Mouse (Mus musculus) limb, embryonic 12.5 days (tissue): ENCODE measurements around the gene Cacnb2. TPM values are rescaled to one million over a fixed set of nuclear protein-coding genes. Genes with fewer than 3 reads are reported as not detected.

ENCODE experiments used
- ATAC-seq: fragments of 200-750 bp; cut with Nextera tagmentation; 2 replicates; pipeline ENCODE4 v1.8.0; 2017; ENCODE audit warnings: low read depth, moderate TSS enrichment; ENCODE audit not compliant: insufficient number of reproducible peaks, insufficient read depth, low FRiP score, low TSS enrichment
- H3K27ac ChIP-seq: fragments of 300-500 bp; sonication (generic); 2 replicates; pipeline ENCODE4 v1.5.1; 2016; ENCODE audit warnings: mild to moderate bottlenecking, moderate library complexity
- H3K27me3 ChIP-seq: fragments of 300-500 bp; sonication (generic); 2 replicates; pipeline ENCODE4 v1.6.1; 2016; ENCODE audit warnings: mild to moderate bottlenecking, moderate library complexity
- H3K36me3 ChIP-seq: fragments of 300-500 bp; sonication (generic); 2 replicates; pipeline ENCODE4 v1.6.1; 2016; ENCODE audit warnings: mild to moderate bottlenecking, moderate library complexity
- H3K4me1 ChIP-seq: fragments of 300-500 bp; sonication (generic); replicated peaks from 2 replicates; pipeline ENCODE4 v1.6.1; 2016
- H3K4me2 ChIP-seq: fragments of 300-500 bp; sonication (generic); 2 replicates; pipeline ENCODE4 v1.6.1; 2016; ENCODE audit warnings: mild to moderate bottlenecking, moderate library complexity
- H3K4me3 ChIP-seq: fragments of 300-500 bp; sonication (generic); replicated peaks from 2 replicates; pipeline ENCODE4 v1.5.1; 2016; ENCODE audit warnings: mild to moderate bottlenecking
- H3K9ac ChIP-seq: fragments of 300-500 bp; sonication (generic); replicated peaks from 2 replicates; pipeline ENCODE4 v1.6.1; 2016; ENCODE audit warnings: mild to moderate bottlenecking, moderate library complexity
- H3K9me3 ChIP-seq: fragments of 300-500 bp; sonication (generic); 2 replicates; pipeline ENCODE4 v1.6.1; 2016; ENCODE audit warnings: mild to moderate bottlenecking, moderate library complexity
- WGBS: fragments of 180-500 bp; shearing (Covaris S2); methylation state at CpG from one replicate; pipeline ENCODE4 v1.1.7; 2016; 5-methylcytosine and 5-hydroxymethylcytosine counted together
- polyA plus RNA-seq: library from polyadenylated mRNA; unstranded; fragments of >200 nt; fragmentation: Nextera tagmentation; extraction: Ambion mirVana; gene quantifications from 2 replicates; pipeline ENCODE4 v1.2.1, GENCODE M21; 2016

Gene Cacnb2
- polyA plus RNA-seq, 1 experiment from 2014 or later: 3.0 TPM

DNA sequence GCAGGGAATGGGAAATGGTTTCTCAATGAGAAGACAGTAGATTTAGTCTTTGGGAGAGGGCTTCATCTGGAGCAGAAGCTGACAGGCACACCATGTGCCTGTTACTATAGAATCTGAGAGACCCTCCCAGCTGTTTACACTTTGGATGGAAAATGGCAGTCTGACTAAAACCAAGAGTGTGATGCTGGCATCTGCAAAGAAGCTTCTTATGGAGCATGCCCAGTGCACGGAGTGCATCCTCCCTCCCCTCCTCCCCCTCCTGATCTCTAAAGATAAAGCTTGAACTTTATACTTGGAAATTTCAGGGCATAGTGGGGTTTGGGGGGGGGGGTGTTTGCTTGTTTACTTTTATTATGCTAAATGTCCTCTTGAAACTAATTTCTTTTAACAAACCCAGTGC is 270.2 kb downstream of the Cacnb2 start:
- whole genome bisulfite sequencing: 75% methylated on average over 1 of the region's 1 CpGs
- no peak overlapping the region; the same call in 1 of the 2 replicates for H3K4me2 ChIP-seq

DNA sequence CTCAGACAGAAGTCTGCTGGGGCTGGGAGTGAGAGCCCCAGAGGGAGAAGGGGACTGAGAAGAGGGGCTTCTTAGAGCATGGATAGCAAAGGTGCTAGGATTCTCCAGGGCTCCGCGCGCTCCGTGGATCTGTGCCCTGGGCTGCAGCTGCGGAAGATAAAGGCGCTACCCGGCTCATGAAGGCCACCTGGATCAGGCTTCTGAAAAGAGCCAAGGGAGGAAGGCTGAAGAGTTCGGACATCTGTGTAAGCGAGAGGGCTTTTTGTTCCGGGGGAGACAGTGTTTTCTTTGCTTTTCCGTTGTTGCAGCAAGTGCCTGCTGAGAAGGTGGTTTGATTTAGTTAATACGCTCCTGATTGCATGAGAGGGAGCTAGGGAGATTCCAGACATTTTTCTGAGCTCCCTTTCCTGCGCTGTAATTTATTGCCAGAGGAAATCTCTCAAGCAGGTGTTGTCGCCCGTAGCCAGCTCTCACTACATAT is 270.9 kb downstream of the Cacnb2 start:
- H3K36me3 ChIP-seq: no peaks in the 10 kb centered on the region
- no peak overlapping the region for H3K9ac ChIP-seq
- peaks cover 3% of the 10 kb centered on the region; the same call in 1 of the 2 replicates for H3K4me1 ChIP-seq
- H3K4me3 ChIP-seq: no peak overlapping the region
- peak overlapping the region; percentile 54; the same call in 1 of the 2 replicates for H3K27ac ChIP-seq
- peak overlapping the region; percentile 47 for H3K4me2 ChIP-seq
- 0 out of 2 replicates have a peak, but pooled peaks have one; percentile 37 for ATAC-seq
- H3K27me3 ChIP-seq: no peaks in the 10 kb centered on the region
- WGBS: 20% methylated on average over 15 of the region's 15 CpGs
- no peaks in the 10 kb centered on the region for H3K9me3 ChIP-seq

More for the DNA sequence above, 270.2 kb downstream of the Cacnb2 start:
- H3K4me1 ChIP-seq: peaks cover 3% of the 10 kb centered on the region; the same call in 1 of the 2 replicates
- no peaks in the 10 kb centered on the region for H3K36me3 ChIP-seq
- H3K4me3 ChIP-seq: no peak overlapping the region
- no peaks in the 10 kb centered on the region for H3K9me3 ChIP-seq
- ATAC-seq: no peak
- H3K27ac ChIP-seq: no peak overlapping the region
- no peaks in the 10 kb centered on the region for H3K27me3 ChIP-seq
- no peak overlapping the region for H3K9ac ChIP-seq

DNA sequence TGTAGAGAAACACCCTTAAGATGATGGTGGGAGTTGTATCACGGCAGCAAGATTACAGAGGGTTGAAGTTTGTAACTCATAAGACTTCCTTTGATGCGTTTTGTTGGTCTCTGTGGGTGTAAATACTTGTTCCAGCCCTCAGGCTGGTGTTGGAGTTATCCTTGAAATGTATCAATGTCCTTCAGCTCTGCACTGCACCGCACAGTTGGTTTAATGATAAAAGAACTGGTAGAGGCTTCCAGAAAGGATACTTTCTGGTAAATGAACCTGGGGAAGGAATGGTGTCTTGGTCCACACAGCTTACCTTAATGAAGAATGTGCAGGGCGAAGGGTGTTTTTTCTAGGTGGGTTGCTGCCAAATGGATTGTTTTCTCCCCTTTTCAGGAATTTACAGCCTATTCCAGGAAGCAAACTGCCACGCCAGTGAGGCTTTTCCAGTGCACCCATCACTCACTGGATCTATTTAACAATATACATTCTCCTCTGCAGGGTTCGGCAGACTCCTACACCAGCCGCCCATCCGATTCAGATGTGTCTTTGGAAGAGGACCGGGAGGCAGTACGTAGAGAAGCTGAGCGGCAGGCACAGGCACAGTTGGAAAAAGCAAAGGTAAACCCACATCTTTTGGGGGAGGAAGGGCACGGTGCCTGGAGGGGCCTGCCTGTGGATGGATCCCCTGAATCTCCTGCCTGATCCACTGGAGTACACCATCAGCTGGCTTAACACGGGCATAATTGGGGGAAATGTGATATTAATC is 271.6 kb downstream of the Cacnb2 start:
- peak overlapping the region; percentile 47 for H3K4me2 ChIP-seq
- no peak overlapping the region for H3K4me3 ChIP-seq
- peaks cover 3% of the 10 kb centered on the region; the same call in 1 of the 2 replicates for H3K4me1 ChIP-seq

DNA sequence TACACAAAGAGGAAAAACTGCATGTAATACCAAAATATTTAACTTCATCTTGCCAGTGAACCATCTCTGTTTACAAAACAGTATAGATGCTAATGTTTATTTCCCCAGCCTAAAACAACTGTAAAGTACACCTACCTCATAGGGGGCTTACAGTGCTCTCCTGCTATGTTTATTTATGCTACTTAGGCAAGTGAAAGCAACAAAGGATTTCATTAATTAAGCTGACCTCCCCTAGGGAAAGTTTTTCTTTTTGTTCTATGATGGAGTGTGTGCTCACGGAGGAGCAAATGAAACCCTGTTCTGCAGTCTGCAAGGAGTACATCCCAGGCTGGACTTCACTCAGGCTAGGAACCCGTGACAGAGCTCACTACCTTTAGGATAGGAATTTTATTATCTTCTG is 272.2 kb downstream of the Cacnb2 start:
- H3K27me3 ChIP-seq: no peaks in the 10 kb centered on the region
- peaks cover 3% of the 10 kb centered on the region; the same call in 1 of the 2 replicates for H3K4me1 ChIP-seq
- H3K27ac ChIP-seq: no peak overlapping the region
- H3K36me3 ChIP-seq: no peaks in the 10 kb centered on the region
- WGBS: 52% methylated on average over 2 of the region's 2 CpGs
- no peaks in the 10 kb centered on the region for H3K9me3 ChIP-seq
- no peak overlapping the region for H3K4me2 ChIP-seq
- no peak for ATAC-seq
- H3K4me3 ChIP-seq: no peak overlapping the region
- H3K9ac ChIP-seq: no peak overlapping the region

More for the DNA sequence above, 271.6 kb downstream of the Cacnb2 start:
- ATAC-seq: no peak
- Histone ChIP-seq H3K9me3 (no peaks in the 10 kb centered on the region), H3K9ac (no peak overlapping the region), H3K27ac (no peak overlapping the region), H3K36me3 (no peaks in the 10 kb centered on the region), H3K27me3 (no peaks in the 10 kb centered on the region)
- WGBS: 54% methylated on average over 13 of the region's 13 CpGs

DNA sequence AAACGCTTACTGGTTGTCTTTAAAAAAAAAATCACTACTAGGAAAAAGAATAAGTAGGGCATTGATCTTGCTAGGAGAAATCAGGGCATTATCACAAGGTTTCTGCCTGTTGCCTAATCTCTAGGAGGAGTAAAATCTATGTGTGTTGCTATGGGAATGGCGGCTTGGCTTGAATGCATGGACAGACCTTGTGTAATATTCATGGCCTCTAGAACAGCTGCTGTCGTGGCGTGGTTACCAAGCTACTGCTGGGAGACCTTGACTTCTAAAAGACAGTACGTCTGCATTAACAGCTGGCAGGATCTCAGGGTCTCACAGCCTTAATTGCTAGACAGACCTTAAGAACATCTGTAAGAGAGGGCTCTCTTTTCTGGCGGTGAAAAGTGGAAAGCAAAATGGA is 272.7 kb downstream of the Cacnb2 start:
- H3K4me3 ChIP-seq: no peak overlapping the region
- no peak overlapping the region for H3K9ac ChIP-seq
- H3K9me3 ChIP-seq: no peaks in the 10 kb centered on the region
- H3K27me3 ChIP-seq: no peaks in the 10 kb centered on the region
- no peak for ATAC-seq
- 75% methylated on average over 6 of the region's 6 CpGs for WGBS
- H3K36me3 ChIP-seq: no peaks in the 10 kb centered on the region
- H3K4me2 ChIP-seq: no peak overlapping the region
- no peak overlapping the region for H3K27ac ChIP-seq
- peaks cover 3% of the 10 kb centered on the region; the same call in 1 of the 2 replicates for H3K4me1 ChIP-seq

DNA sequence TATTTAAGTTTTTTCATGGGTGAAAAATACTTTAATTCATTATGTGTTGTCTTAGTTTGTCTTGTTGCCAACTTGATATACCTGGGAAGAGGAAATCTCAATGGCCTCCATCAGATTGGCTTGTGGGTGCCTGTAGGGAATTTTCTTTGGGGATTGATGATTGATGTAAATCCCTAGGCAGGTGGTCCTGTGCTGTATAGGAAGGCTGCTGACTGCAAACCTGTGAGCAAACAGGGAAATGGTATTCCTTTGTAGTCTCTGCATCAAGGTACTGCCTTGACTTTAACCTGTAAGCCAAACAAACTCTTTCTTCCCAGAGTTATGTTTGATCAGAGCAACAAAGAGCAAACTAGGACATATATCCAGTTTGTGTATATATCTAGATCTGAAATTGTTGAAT is 276.1 kb downstream of the Cacnb2 start:
- Histone ChIP-seq H3K9me3 (no peaks in the 10 kb centered on the region), H3K4me3 (no peak overlapping the region), H3K4me2 (no peak overlapping the region), H3K36me3 (no peaks in the 10 kb centered on the region), H3K27ac (no peak overlapping the region), H3K27me3 (no peaks in the 10 kb centered on the region), H3K9ac (no peak overlapping the region), H3K4me1 (peaks cover 3% of the 10 kb centered on the region; the same call in 1 of the 2 replicates)
- no peak for ATAC-seq

DNA sequence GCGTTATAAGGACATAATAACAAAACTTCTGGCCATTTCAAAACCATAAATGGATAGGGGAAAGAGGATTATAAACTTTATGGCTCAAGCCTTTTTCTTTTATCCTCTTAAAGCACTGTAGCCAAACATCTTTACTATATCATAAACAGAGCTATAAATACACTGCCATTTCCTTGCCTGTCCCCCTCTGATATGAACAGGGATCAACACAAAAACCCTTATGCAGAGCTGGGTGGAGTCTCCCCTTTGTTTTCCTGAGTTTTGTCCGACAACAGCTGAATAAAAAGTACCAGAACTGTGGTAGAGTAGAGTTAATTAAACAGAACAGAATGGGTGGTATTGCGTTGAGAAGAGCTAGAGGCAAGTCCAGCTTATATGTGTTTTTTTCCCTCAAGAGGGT is 280.6 kb downstream of the Cacnb2 start:
- 61% methylated on average over 3 of the region's 3 CpGs for WGBS
- ATAC-seq: no peak
- no peak overlapping the region for H3K4me3 ChIP-seq
- H3K9ac ChIP-seq: no peak overlapping the region
- no peaks in the 10 kb centered on the region for H3K27me3 ChIP-seq
- no peak overlapping the region for H3K27ac ChIP-seq
- no peaks in the 10 kb centered on the region for H3K36me3 ChIP-seq
- H3K4me1 ChIP-seq: 0 out of 2 replicates have a peak, but pooled peaks cover 3% of the 10 kb centered on the region
- H3K4me2 ChIP-seq: no peak overlapping the region
- no peaks in the 10 kb centered on the region for H3K9me3 ChIP-seq

DNA sequence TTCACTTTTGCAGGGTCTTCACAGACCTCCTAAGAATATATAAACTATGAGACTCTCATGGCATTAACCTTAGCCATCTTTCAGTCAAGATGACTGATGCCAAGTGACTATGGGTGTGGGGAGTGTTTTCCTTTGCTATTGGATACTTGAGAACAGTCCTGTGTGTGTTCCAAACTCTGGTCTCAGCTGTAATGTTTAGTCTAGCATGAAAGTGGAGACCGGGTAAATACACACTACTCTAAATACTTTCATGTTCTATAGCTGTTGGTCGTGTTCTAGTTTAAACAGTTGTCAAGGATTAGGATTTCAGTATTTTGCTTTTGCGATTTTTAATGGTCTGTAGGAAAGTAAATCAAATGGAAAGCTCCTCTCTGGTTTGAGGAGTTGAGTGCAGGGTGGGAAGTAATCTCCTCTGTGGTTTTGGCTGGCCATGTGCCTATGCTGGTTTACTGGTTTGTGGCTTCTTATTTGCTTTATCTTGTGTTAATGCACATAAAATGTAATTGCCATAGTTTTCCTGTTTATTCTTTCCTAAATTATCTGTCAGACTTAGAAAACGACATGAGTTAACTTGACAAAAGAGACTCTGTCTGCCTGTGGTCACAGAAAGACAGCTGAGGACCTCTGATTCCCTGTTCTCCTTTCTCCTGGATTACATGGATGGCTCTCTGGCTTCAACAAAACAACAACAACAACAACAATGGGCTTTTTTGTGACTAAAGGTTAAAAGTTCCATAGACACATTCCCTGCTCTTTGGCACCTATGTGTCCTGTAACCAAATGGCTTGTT is 285.7 kb downstream of the Cacnb2 start:
- H3K36me3 ChIP-seq: no peaks in the 10 kb centered on the region
- WGBS: 59% methylated on average over 4 of the region's 4 CpGs
- H3K4me2 ChIP-seq: no peak overlapping the region
- no peaks in the 10 kb centered on the region for H3K27me3 ChIP-seq
- no peak overlapping the region for H3K27ac ChIP-seq
- no peaks in the 10 kb centered on the region for H3K9me3 ChIP-seq
- no peak overlapping the region for H3K4me3 ChIP-seq
- H3K9ac ChIP-seq: no peak overlapping the region
- H3K4me1 ChIP-seq: 0 out of 2 replicates have a peak, but pooled peaks cover under 1% of the 10 kb centered on the region
- no peak for ATAC-seq

DNA sequence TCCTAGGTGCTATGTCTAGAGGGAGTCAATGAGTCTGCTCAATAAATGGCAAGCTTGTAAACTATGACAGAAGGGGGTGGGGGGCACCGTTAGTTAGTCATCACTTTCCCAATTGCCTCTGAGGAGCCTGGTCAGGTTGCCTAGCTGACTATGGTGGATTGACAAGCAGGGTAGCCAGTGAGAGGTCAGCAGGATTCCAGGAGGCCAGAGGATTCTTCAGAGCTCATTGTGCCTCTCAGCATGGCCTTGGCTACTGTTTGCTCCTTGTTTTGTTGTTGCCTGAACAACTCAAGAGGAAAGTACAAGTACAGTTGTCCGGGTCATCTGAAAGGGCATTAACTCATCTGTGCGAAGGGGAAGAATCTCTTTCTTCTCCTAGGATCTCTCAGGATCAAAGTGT is 300.9 kb downstream of the Cacnb2 start:
- H3K27me3 ChIP-seq: no peaks in the 10 kb centered on the region
- no peak overlapping the region for H3K9ac ChIP-seq
- H3K4me1 ChIP-seq: peaks cover 7% of the 10 kb centered on the region
- no peak overlapping the region for H3K27ac ChIP-seq
- no peak overlapping the region for H3K4me2 ChIP-seq
- no peak overlapping the region for H3K4me3 ChIP-seq
- no peaks in the 10 kb centered on the region for H3K9me3 ChIP-seq
- no peaks in the 10 kb centered on the region for H3K36me3 ChIP-seq
- no peak for ATAC-seq
- 70% methylated on average over 3 of the region's 3 CpGs for WGBS

DNA sequence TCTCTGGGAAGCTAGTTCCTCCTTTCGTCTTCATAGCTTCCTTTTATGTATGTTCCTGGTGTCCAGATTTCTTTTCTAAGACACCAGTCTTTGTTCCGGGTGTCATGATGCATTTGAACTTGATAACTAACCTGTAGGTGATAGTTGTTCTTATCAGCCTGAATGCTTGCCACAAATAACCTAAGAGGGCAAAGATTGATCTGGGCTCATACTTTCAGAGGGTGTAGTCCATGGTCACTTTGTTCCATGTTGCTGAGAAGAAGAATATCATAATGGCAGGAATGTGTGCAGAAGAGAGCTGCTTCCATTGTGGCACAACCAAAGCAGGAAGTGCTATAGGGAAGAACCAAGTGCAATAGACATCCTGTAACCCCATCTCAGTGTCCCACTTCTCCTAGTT is 302.0 kb downstream of the Cacnb2 start:
- Histone ChIP-seq H3K4me1 (peaks cover 7% of the 10 kb centered on the region), H3K36me3 (no peaks in the 10 kb centered on the region), H3K4me2 (no peak overlapping the region), H3K27ac (no peak overlapping the region), H3K9ac (no peak overlapping the region), H3K9me3 (no peaks in the 10 kb centered on the region), H3K4me3 (no peak overlapping the region), H3K27me3 (no peaks in the 10 kb centered on the region)
- 87% methylated on average over 2 of the region's 2 CpGs for WGBS
- no peak for ATAC-seq

DNA sequence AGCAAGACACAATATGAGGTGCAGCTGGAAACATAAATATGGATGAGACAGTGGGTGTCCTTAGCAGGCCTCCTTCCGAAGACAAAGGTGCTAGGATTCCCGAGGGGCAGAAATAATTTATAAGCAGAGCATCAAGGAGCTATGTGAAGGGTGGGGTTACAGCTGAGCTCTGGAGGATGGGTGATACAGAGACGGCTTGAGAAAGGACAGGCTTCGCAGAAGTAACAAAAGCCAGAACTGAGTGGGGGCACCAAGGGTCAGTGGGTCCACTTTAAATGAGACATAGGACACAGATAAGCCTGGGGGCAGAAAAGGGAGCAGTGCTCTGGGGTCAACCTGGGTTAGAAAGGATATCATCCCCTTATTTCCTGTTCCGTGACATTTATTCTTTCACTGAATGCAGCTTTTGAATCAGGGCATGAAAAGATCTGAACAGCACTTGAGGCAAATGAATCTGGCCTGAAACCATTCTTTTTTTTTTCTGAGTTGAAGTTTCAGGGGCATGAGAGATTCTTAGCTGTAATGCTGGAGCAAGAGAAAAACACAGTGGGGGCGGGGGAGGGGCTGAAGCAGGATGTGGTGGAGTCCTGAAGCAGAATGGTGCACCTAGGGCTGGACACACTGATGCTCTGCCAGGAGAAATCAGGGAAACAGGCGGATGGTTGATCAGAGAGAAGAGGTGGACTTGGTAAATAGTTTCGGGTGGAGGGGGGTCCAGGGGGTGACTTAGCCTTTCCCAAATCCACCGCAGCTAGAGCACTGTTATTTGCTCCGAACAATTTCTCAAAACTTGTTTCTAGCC is 304.4 kb downstream of the Cacnb2 start:
- 48% methylated on average over 10 of the region's 10 CpGs for WGBS
- no peak for ATAC-seq
- H3K9ac ChIP-seq: no peak overlapping the region

More for the DNA sequence above, 304.4 kb downstream of the Cacnb2 start:
- H3K4me1 ChIP-seq: peaks cover 7% of the 10 kb centered on the region
- no peaks in the 10 kb centered on the region for H3K36me3 ChIP-seq
- H3K4me3 ChIP-seq: no peak overlapping the region
- H3K9me3 ChIP-seq: no peaks in the 10 kb centered on the region
- no peak overlapping the region for H3K27ac ChIP-seq
- H3K4me2 ChIP-seq: no peak overlapping the region
- H3K27me3 ChIP-seq: no peaks in the 10 kb centered on the region
